Mouse (Mus musculus): ENCODE results near the gene Olfr304. TPM values are rescaled to one million over a fixed set of nuclear protein-coding genes. Genes with fewer than 3 reads are reported as not detected.
"Not testable (repeated sequence)": the region's sequence is repeated elsewhere in the genome, so short reads cannot be mapped to it uniquely, and the experiment has no call there.

The Olfr304 gene
- polyA plus RNA-seq (2016; fragmentation: Nextera tagmentation; extraction: Ambion mirVana): not detected in 2 replicates

DNA sequence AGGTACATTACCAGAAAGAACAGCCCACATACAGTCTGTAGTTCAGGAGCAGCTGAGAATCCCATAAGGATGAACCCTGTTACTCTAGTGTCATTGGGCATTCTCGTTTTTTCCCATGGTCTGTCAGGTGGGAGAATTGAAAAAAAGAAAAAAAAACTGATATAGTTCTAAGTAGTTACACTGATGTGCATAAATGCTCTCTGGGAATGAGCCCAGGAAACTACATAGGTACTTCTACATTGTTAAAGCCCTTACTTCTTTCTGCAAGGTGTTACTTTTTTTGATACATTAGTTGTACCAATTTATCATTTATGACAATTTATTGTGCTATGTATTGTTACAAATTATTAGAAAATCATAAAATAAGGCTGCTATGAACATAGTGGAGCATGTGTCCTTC is at the start of gene Olfr304:
TSS of gene Olfr304 (minus strand) at position 101 of the 400 bp plus-strand sequence.
- WGBS: 71% methylated on average over 1 of the region's 1 CpGs
- DNase-seq (ENCODE audit: low spot score): no peak
- Histone ChIP-seq H3K4me3 (no peak within 1 kb of the TSS), H3K4me1 (replicated peaks) (no peaks in the 10 kb centered on the region), H3K27ac (no peak within 1 kb of the TSS), H3K36me3 (no peaks in the 10 kb centered on the region), H3K27me3 (ENCODE audit: insufficient read depth, poor library complexity, severe bottlenecking) (no peaks in the 10 kb centered on the region), H3K9me3 (no peaks in the 10 kb centered on the region)

DNA sequence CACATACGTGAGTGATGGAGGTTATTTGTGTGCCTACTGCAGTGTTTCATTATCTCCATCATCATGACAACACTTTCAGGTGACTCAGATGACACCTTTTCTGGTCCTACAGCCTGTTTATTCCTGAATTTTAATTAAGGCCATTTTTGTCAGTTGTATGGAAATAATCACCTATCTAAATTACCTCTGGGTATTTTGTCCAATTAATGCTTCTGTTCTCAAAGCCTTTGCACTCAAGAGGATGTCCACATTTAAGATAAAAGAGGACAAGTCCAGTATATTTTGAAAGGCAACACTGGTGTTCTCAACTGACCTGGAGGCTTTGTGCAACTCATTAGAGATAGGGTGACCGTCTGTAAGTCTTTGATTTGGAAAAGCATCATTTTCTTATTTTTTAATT is 17.1 kb upstream of the Olfr304 start, which contains the start of gene Olfr301:
TSS of gene Olfr301 (plus strand) at position 301 of the 400 bp plus-strand sequence.
- WGBS: 87% methylated on average over 2 of the region's 2 CpGs
- Histone ChIP-seq H3K36me3 (no peaks in the 10 kb centered on the region), H3K4me1 (replicated peaks) (no peaks in the 10 kb centered on the region), H3K27me3 (ENCODE audit: insufficient read depth, poor library complexity, severe bottlenecking) (no peaks in the 10 kb centered on the region), H3K9me3 (no peaks in the 10 kb centered on the region), H3K4me3 (no peak within 1 kb of the TSS), H3K27ac (no peak within 1 kb of the TSS)
- DNase-seq (ENCODE audit: low spot score): no peak

DNA sequence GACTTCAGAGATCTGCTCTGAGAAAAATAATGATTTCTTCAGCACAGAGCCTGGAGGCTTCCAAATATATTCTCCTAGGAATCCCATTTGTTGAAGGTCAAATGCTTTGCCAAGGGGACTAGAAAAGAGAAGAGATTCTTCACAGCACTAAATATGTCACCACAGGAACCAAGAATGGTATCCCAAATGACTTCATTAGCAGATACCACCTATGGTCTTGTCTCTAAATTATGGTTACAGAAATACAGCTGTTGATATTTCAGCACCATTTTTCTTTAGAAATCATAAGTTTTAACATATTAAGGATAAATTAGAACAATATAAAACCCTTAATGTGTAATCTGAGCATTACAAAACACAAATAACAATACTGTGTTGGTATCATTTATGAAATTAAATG is 11.2 kb upstream of the Olfr304 start, which contains the start of gene Olfr303:
TSS of gene Olfr303 (minus strand) at position 101 of the 400 bp plus-strand sequence.
- Histone ChIP-seq H3K9me3 (no peaks in the 10 kb centered on the region), H3K4me1 (replicated peaks) (no peaks in the 10 kb centered on the region), H3K4me3 (no peak within 1 kb of the TSS), H3K27ac (no peak within 1 kb of the TSS), H3K36me3 (no peaks in the 10 kb centered on the region), H3K27me3 (ENCODE audit: insufficient read depth, poor library complexity, severe bottlenecking) (no peaks in the 10 kb centered on the region)
- DNase-seq (ENCODE audit: low spot score): no peak

DNA sequence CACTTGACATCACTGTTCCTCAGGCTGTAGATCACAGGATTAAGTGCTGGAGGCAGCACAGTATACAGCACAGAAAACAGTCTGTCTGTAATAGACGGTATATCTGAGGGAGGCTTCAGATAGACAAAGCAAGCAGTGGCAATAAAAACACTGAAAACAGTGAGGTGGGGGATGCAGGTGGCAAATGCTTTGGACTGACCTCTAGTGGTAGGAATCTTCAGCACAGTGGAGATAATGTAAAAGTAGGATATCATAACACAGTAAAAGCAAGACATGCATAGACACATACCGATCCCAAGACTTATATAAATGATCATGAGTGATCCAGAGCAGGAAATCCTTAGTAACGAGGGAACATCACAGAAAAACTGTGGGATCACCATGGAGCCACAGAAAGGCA is 689 bp downstream of the Olfr304 start:
- Histone ChIP-seq H3K4me3 (no peak overlapping the region), H3K27me3 (ENCODE audit: insufficient read depth, poor library complexity, severe bottlenecking) (no peaks in the 10 kb centered on the region), H3K27ac (no peak overlapping the region), H3K4me1 (replicated peaks) (no peaks in the 10 kb centered on the region), H3K9me3 (no peaks in the 10 kb centered on the region), H3K36me3 (no peaks in the 10 kb centered on the region)
- no peak for DNase-seq (ENCODE audit: low spot score)
- WGBS: 76% methylated on average over 3 of the region's 3 CpGs

DNA sequence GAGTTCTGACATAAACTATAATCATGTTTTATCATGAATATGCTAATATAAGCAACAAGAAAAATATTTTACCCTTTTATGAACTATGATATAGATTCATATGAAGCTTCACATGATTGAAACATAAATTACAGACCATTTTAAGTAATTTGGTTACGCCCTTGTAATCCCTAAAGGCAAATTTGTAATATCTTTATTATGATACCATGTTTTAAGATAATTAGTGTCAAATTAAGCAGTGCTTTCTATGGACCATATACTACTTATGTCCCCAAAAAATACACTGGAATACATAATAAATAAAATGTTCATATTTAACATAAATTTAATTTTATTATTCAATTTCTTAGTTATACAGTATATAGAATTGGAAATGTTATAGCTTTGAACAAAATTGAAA is 19.6 kb downstream of the Olfr304 start, which contains the start of gene Olfr305:
TSS of gene Olfr305 (minus strand) at position 101 of the 400 bp plus-strand sequence.
- Histone ChIP-seq H3K27me3 (ENCODE audit: insufficient read depth, poor library complexity, severe bottlenecking) (no peaks in the 10 kb centered on the region), H3K4me3 (no peak within 1 kb of the TSS), H3K4me1 (replicated peaks) (no peaks in the 10 kb centered on the region), H3K9me3 (no peaks in the 10 kb centered on the region), H3K36me3 (no peaks in the 10 kb centered on the region), H3K27ac (no peak within 1 kb of the TSS)
- no peak for DNase-seq (ENCODE audit: low spot score)
- WGBS: 83% methylated on average over 1 of the region's 1 CpGs

DNA sequence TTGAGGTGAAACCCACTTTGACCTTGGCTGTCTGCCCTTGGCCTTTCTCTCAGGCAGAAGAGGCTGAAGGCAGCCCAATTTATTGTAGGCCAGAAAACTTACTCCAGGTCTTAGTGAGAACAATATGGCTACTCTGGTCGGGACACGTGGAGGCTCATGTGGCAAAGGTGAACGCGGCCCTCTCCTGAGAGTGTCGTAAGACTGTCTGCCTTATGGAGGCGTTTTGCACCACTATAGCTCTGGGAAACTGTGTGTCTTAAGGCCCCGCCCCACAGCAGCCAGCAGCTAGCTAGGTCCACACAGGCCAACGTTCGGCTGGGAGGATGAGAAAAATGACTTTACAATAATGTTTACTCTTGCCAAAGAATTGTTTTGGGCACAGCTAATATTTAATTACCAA is 40.2 kb downstream of the Olfr304 start:
- not testable (repeated sequence) for H3K27ac ChIP-seq; DNase-seq (ENCODE audit: low spot score); H3K36me3 ChIP-seq; H3K4me3 ChIP-seq; H3K4me1 ChIP-seq (replicated peaks); H3K9me3 ChIP-seq; H3K27me3 ChIP-seq (ENCODE audit: insufficient read depth, poor library complexity, severe bottlenecking)
- WGBS: 92% methylated on average over 9 of the region's 9 CpGs

DNA sequence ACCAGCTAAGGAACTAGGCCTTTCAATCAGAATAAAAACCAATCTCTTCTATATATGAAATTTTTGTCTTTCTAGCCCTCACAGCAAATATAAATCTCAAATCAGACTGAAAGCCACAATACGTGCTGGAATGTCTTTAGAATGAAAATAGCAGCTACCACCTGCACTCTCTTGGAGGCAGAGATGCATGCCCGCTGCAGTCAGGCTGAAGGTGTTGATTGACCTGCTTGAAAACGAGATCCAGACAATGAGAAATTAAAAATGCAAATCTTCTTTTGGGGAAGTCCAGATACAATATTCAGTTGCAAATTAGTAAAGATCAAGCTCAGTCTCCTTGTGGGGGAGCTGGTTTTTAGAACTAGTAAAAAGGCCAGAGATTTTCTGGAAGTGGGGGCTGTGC is 42.2 kb downstream of the Olfr304 start:
- Histone ChIP-seq H3K9me3 (no peaks in the 10 kb centered on the region), H3K4me1 (replicated peaks) (no peaks in the 10 kb centered on the region), H3K27me3 (ENCODE audit: insufficient read depth, poor library complexity, severe bottlenecking) (no peaks in the 10 kb centered on the region), H3K27ac (no peak overlapping the region), H3K36me3 (no peaks in the 10 kb centered on the region), H3K4me3 (no peak overlapping the region)
- 75% methylated on average over 3 of the region's 3 CpGs for WGBS
- no peak for DNase-seq (ENCODE audit: low spot score)

DNA sequence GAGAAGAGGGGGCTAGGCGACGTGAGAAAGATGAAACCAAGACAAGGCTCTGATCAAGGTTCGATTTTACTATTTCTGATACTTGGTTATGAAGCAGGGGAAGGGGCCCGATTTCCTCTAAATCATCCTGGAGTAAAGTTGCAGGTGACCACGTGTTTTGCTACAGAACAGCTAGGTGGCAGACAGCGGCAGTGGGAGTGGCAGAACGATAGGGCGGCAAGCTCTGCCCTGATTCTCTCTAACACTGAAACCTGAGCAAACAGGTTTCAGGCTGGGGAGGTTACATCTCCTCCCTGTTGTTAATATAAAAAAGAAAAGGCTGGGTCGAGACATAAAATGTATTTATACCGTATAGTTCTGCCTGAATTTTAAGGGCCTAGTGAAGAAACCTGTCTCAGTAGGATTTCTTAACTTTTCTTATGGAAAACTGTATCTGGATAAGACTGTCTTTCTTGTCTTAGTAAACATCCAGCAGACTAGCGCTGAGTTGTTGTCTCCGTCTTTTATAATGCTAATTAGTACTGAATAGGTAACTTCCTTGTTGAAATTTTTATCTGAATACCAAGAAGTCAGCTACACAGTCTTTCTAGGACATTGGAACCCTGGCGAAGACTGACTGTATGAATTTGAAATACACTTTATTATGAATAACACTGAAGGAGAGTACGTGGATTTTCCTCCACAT is 43.4 kb downstream of the Olfr304 start:
- WGBS: 82% methylated on average over 14 of the region's 14 CpGs
- no peak overlapping the region for H3K4me3 ChIP-seq
- H3K9me3 ChIP-seq: no peaks in the 10 kb centered on the region
- no peak overlapping the region for H3K27ac ChIP-seq
- H3K27me3 ChIP-seq (ENCODE audit: insufficient read depth, poor library complexity, severe bottlenecking): no peaks in the 10 kb centered on the region
- no peak for DNase-seq (ENCODE audit: low spot score)
- H3K36me3 ChIP-seq: no peaks in the 10 kb centered on the region
- no peaks in the 10 kb centered on the region for H3K4me1 ChIP-seq (replicated peaks)

DNA sequence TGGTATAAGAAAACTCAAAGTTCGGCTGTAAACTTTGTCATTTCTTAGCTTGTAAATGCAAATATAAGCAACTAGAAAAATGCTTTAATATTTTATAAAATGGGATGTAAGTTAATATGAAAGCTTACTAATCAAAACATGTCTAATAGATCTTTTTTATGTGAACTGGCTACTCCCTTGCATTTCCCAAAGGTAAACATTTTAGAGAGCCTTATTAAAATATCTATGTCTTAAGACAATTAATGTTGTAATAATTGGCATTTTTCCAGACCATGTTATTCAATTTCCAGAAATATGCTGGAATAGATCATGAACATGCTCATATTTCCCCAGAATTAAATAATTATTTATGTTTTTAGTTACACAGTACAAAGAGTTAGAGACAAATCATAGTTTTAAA is 49.0 kb downstream of the Olfr304 start, which contains the start of gene Olfr307:
TSS of gene Olfr307 (minus strand) at position 101 of the 400 bp plus-strand sequence.
- no peaks in the 10 kb centered on the region for H3K27me3 ChIP-seq (ENCODE audit: insufficient read depth, poor library complexity, severe bottlenecking)
- 85% methylated on average over 1 of the region's 1 CpGs for whole genome bisulfite sequencing
- H3K27ac ChIP-seq: no peak within 1 kb of the TSS
- no peaks in the 10 kb centered on the region for H3K4me1 ChIP-seq (replicated peaks)
- DNase-seq (ENCODE audit: low spot score): no peak
- H3K9me3 ChIP-seq: no peaks in the 10 kb centered on the region
- no peaks in the 10 kb centered on the region for H3K36me3 ChIP-seq
- no peak within 1 kb of the TSS for H3K4me3 ChIP-seq

Other genes starting within 250 kb of the Olfr304 start
- not detected in 2 replicates for gene Vmn2r75, start 214.9 kb downstream of the Olfr304 start, polyA plus RNA-seq (2016; fragmentation: Nextera tagmentation; extraction: Ambion mirVana)
- not detected in 2 replicates for gene Vmn2r76, start 140.3 kb downstream of the Olfr304 start, polyA plus RNA-seq (2016; fragmentation: Nextera tagmentation; extraction: Ambion mirVana)
- gene Olfr310, start 109.5 kb downstream of the Olfr304 start, polyA plus RNA-seq (2016; fragmentation: Nextera tagmentation; extraction: Ambion mirVana): not detected in 2 replicates
- gene Olfr309, start 73.0 kb downstream of the Olfr304 start, polyA plus RNA-seq (2016; fragmentation: Nextera tagmentation; extraction: Ambion mirVana): not detected in 2 replicates
- not detected in 2 replicates for gene Olfr308, start 61.0 kb downstream of the Olfr304 start, polyA plus RNA-seq (2016; fragmentation: Nextera tagmentation; extraction: Ambion mirVana)
- not detected in 2 replicates for gene Olfr307, start 49.1 kb downstream of the Olfr304 start, polyA plus RNA-seq (2016; fragmentation: Nextera tagmentation; extraction: Ambion mirVana)
- not detected in 2 replicates for gene Olfr305, start 19.7 kb downstream of the Olfr304 start, polyA plus RNA-seq (2016; fragmentation: Nextera tagmentation; extraction: Ambion mirVana)
- gene Olfr303, start 11.1 kb upstream of the Olfr304 start, polyA plus RNA-seq (2016; fragmentation: Nextera tagmentation; extraction: Ambion mirVana): not detected in 2 replicates
- not detected in 2 replicates for gene Olfr301, start 17.2 kb upstream of the Olfr304 start, polyA plus RNA-seq (2016; fragmentation: Nextera tagmentation; extraction: Ambion mirVana)
- not detected in 2 replicates for gene Olfr299, start 73.3 kb upstream of the Olfr304 start, polyA plus RNA-seq (2016; fragmentation: Nextera tagmentation; extraction: Ambion mirVana)
- not detected in 2 replicates for gene Olfr298, start 105.8 kb upstream of the Olfr304 start, polyA plus RNA-seq (2016; fragmentation: Nextera tagmentation; extraction: Ambion mirVana)
- gene Olfr297, start 133.3 kb upstream of the Olfr304 start, polyA plus RNA-seq (2016; fragmentation: Nextera tagmentation; extraction: Ambion mirVana): not detected in 2 replicates
- not detected in 2 replicates for gene Olfr295, start 197.2 kb upstream of the Olfr304 start, polyA plus RNA-seq (2016; fragmentation: Nextera tagmentation; extraction: Ambion mirVana)
- not detected in 2 replicates for gene Olfr294, start 230.0 kb upstream of the Olfr304 start, polyA plus RNA-seq (2016; fragmentation: Nextera tagmentation; extraction: Ambion mirVana)

Data from hindbrain, embryonic 10.5 days (tissue).